Mouse (Mus musculus) left cerebral cortex, postnatal 25 days (tissue): Measurements from ENCODE around the gene Ddx42. TPM values are rescaled to one million over a fixed set of nuclear protein-coding genes. Genes with fewer than 3 reads are reported as not detected.

ENCODE experiments used
- DNase-seq, 2 experiments: peaks; one replicate each; pipeline ENCODE4 v3.0.0; 2022; ENCODE audit warnings: low spot score in 2 of 2, mixed read lengths in 1 of 2
- intact Hi-C: fragments of 180-260 bp; cut with DNase I; formaldehyde crosslinking; loops from one replicate; pipeline ENCODE4 v1.15.1; 2025
- total RNA-seq, 2 experiments: library from RNA; stranded (reverse); gene quantifications; 2 replicates each; pipeline ENCODE4 v1.2.3; 2021

The Ddx42 gene
- total RNA-seq, 2 experiments from 2014 or later = 64.1 to 68.2 TPM

DNA sequence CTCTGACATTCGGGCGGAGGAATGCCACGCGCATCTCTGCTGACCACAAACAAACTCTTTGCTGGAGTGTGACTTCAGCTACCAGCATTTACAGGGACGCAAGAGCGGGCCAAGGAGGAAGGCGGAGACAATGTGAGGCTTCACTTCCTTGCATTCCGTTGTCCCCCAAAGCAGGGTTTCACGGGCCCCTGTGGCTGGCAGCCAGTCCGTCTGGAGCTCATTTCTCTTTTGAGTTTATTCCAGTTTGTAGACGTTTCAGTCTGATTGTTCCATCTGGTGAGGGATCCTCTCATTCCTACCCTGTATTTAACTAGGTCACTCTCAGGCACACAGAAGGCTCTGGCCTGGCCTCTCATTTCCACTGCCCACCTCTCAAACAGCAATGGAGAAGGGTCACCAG is 70.3 kb downstream of the Ddx42 start:
- intact Hi-C loops = no loop called here
- no peak for DNase-seq

- DNase-seq = no peak
- intact Hi-C loops = no loop called here
Observed at GRCm38 (mm10) chr11:106289369-106289768, 72.6 kb downstream of the Ddx42 start.

DNA sequence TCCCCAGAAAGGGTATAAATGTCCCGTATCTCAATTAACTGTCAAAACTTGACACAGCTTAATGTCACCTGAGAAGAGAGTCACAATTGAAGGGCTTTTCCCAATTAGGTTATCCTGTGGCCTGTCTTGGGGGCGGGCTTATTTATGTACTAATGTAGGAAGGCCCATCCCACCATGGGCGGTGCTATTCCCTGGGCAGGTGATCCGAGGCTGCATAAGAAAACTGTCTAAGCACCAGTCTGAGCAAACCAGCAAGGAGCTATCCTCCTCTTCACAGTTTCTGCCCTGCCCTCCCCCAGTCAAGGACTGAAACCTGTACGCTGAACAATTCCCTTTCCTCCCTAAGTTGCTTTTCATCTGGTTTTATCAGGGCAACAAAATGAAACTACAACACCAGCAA is 73.7 kb downstream of the Ddx42 start:
- DNase-seq = no peak
- intact Hi-C loops = no loop called here

DNA sequence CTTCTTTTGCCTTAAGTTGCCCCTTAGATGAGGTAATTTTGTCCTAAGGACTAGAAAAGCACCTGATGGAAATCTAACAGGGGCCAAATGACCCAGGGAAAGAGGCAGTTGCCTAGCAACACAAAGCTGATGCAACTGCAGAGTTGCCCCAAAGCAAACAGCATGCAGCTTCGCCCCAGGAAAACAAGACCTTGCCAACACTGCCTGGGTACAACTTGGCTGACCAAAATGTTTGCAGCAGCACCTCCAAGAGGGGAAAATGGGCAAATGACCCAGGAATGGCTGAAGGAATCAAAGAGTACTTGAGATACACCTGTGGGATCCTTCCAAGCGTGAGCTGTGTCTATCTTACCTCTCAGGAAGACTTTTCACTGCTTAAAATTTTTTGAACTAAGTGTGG is 75.1 kb downstream of the Ddx42 start:
- no peak for DNase-seq
- intact Hi-C loops = no loop called here

Other genes with a start within 250 kb of the Ddx42 start
- gene Ace, start 249.0 kb upstream of the Ddx42 start, total RNA-seq = 10 to 100 TPM; 10.9 to 12.2 TPM
- gene Ace3, start 222.3 kb upstream of the Ddx42 start, total RNA-seq = not detected
- gene Kcnh6, start 208.8 kb upstream of the Ddx42 start, total RNA-seq = 1 to 10 TPM; 1.6 to 2.0 TPM
- 100 to 1,000 TPM; 152 to 168 TPM for gene Dcaf7, start 180.1 kb upstream of the Ddx42 start, total RNA-seq
- gene Taco1, start 150.9 kb upstream of the Ddx42 start, total RNA-seq = 10 to 100 TPM; 18.0 to 18.6 TPM
- 10 to 100 TPM; 25.1 to 29.5 TPM for gene Map3k3, start 132.3 kb upstream of the Ddx42 start, total RNA-seq
- not detected for gene Gm10840, start 56.1 kb upstream of the Ddx42 start, total RNA-seq
- gene Limd2, start 56.1 kb upstream of the Ddx42 start, total RNA-seq = 100 to 1,000 TPM; 101 to 103 TPM
- gene Strada, start 14.8 kb upstream of the Ddx42 start, total RNA-seq = 10 to 100 TPM; 24.8 to 25.5 TPM
- 10 to 100 TPM; 79.9 to 83.7 TPM for gene Ccdc47, start 582 bp upstream of the Ddx42 start, total RNA-seq
- 10 to 100 TPM; 28.6 to 29.3 TPM for gene Ftsj3, start 39.2 kb downstream of the Ddx42 start, total RNA-seq
- gene Psmc5, start 39.2 kb downstream of the Ddx42 start, total RNA-seq = 100 to 1,000 TPM; 177 to 191 TPM
- 10 to 100 TPM; 13.2 to 15.8 TPM for gene Smarcd2, start 56.0 kb downstream of the Ddx42 start, total RNA-seq
- under 1 TPM; 0.18 to 0.34 TPM for gene Tcam1, start 59.7 kb downstream of the Ddx42 start, total RNA-seq
- gene Gh, start 84.9 kb downstream of the Ddx42 start, total RNA-seq = not detected
- under 1 TPM in 1 of 2 experiments, not detected in 1; 0.32 TPM for gene Cd79b, start 97.8 kb downstream of the Ddx42 start, total RNA-seq
- gene Scn4a, start 136.4 kb downstream of the Ddx42 start, total RNA-seq = not detected
- gene Prr29, start 148.5 kb downstream of the Ddx42 start, total RNA-seq = not detected
- gene Icam2, start 171.1 kb downstream of the Ddx42 start, total RNA-seq = 1 to 10 TPM; 2.6 to 3.7 TPM